In genomic region chr19:5823266-5823839, GRCm38 (mm10) we compare ENCODE assay signal across 8 mouse cellular contexts. TPM values are rescaled to one million over a fixed set of nuclear protein-coding genes. Genes with fewer than 3 reads are reported as not detected.
A peak's percentile ranks its signal among the peaks of the same experiment; 100 is the strongest.
DNase-seq lines count a peak whose midpoint lies in the region; ATAC-seq and TF ChIP-seq lines count a peak whose summit lies in the region.

No protein-coding gene starts in this region.

- H3K4me2 ChIP-seq in neural tube, embryonic 15.5 days, result 0 out of 2 replicates have a peak overlapping the region, but pooled peaks have one; percentile 7

- peak; percentile 93 for ATAC-seq in granulocyte monocyte progenitor cell, adult 5-6 weeks (replicated peaks; ENCODE audit: poor library complexity, severe bottlenecking)
- ATAC-seq in neural tube, embryonic 15.5 days (ENCODE audit: low FRiP score), result no peak

- H3K27ac ChIP-seq in heart, embryonic 10.5 days, result peak overlapping the region; percentile 76
- H3K27ac ChIP-seq in bone marrow, adult 2 months (ENCODE audit: control insufficient read depth, insufficient read depth, low read depth, low read length, poor library complexity), result peak overlapping the region; percentile 59
- 0 out of 2 replicates have a peak overlapping the region, but pooled peaks have one; percentile 19 for H3K27ac ChIP-seq in neural tube, embryonic 15.5 days (replicated peaks)

- DNase-seq in heart, embryonic 10.5 days (ENCODE audit: low spot score), result no peak
- no peak for DNase-seq in heart, adult 11 months
- DNase-seq in liver, result peak; percentile 64
- DNase-seq in left cerebral cortex, adult 8-10 months (ENCODE audit: low spot score in 2 of 2), result no peak
- no peak for DNase-seq in layer of hippocampus, postnatal 14 days (ENCODE audit: low spot score in 2 of 2)

- H3K36me3 ChIP-seq in heart, embryonic 10.5 days, result no peaks in the 10 kb centered on the region
- no peaks in the 10 kb centered on the region for H3K36me3 ChIP-seq in neural tube, embryonic 15.5 days

- no peak overlapping the region for H3K4me3 ChIP-seq in heart, embryonic 10.5 days
- H3K4me3 ChIP-seq in bone marrow, adult 2 months (replicated peaks; ENCODE audit: control insufficient read depth, low read depth, low read length), result no peak overlapping the region
- H3K4me3 ChIP-seq in neural tube, embryonic 15.5 days (replicated peaks), result no peak overlapping the region

- no peak overlapping the region for H3K9ac ChIP-seq in neural tube, embryonic 15.5 days (replicated peaks)

- H3K27me3 ChIP-seq in heart, embryonic 10.5 days (ENCODE audit: insufficient read depth, poor library complexity, severe bottlenecking), result no peaks in the 10 kb centered on the region
- no peaks in the 10 kb centered on the region for H3K27me3 ChIP-seq in neural tube, embryonic 15.5 days (replicated peaks)

- WGBS in heart, embryonic 10.5 days, result 19% methylated on average over 9 of the region's 9 CpGs
- WGBS in bone marrow, adult 2 months, result 18% methylated on average over 9 of the region's 9 CpGs
- WGBS in neural tube, embryonic 15.5 days, result 23% methylated on average over 9 of the region's 9 CpGs

- no peaks in the 10 kb centered on the region for H3K9me3 ChIP-seq in heart, embryonic 10.5 days
- H3K9me3 ChIP-seq in neural tube, embryonic 15.5 days (replicated peaks), result no peaks in the 10 kb centered on the region

- H3K4me1 ChIP-seq in heart, embryonic 10.5 days, result peaks cover 72% of the 10 kb centered on the region
- peaks cover 4% of the 10 kb centered on the region for H3K4me1 ChIP-seq in bone marrow, adult 2 months (ENCODE audit: control insufficient read depth, insufficient read depth, low read length)
- H3K4me1 ChIP-seq in neural tube, embryonic 15.5 days, result peaks cover 32% of the 10 kb centered on the region

- TF ChIP-seq POLR2A in bone marrow, adult 2 months (IDR thresholded peaks at IDR 0.05; ENCODE audit: borderline replicate concordance, control insufficient read depth, low read depth, low read length), result no peak

- TF ChIP-seq CTCF in bone marrow, adult 2 months (IDR thresholded peaks at IDR 0.05; ENCODE audit: control insufficient read depth, insufficient read depth, low read length), result no peak

RNA-seq across cellular contexts. Expression of gene Frmd8, which starts 51.7 kb away (rescaled TPM):
- polyA plus RNA-seq in heart, embryonic 10.5 days (2016; fragmentation: Nextera tagmentation; extraction: Ambion mirVana), result 40.6 and 46.3 TPM in 2 replicates
- polyA plus RNA-seq in bone marrow, adult 2 months (2011; ENCODE audit: insufficient read depth, insufficient read length, low replicate concordance, missing spikeins), result 14.3 and 18.1 TPM in 2 replicates
- total RNA-seq in granulocyte monocyte progenitor cell, adult 5-6 weeks (2014; fragmentation: Nextera tagmentation), result 17.9 and 25.4 TPM in 2 replicates
- total RNA-seq in granulocyte monocyte progenitor cell, adult 5-6 weeks (2017), result 19.0 and 28.4 TPM in 2 replicates
- 13.8 and 23.4 TPM in 2 replicates for polyA plus RNA-seq in neural tube, embryonic 15.5 days (2015; fragmentation: Nextera tagmentation; extraction: Ambion mirVana)
- 10 to 100 TPM; 12.1 to 19.9 (median 13.7) TPM for total RNA-seq in left cerebral cortex, adult 8-10 months (2022)
- total RNA-seq in layer of hippocampus, postnatal 14 days (2021), result 10 to 100 TPM; 19.8 to 20.1 TPM

RNA-seq across cellular contexts. Expression of gene Scyl1, which starts 52.1 kb away (rescaled TPM):
- 74.4 and 75.2 TPM in 2 replicates for polyA plus RNA-seq in heart, embryonic 10.5 days (2016; fragmentation: Nextera tagmentation; extraction: Ambion mirVana)
- 26.8 and 38.8 TPM in 2 replicates for polyA plus RNA-seq in bone marrow, adult 2 months (2011; ENCODE audit: insufficient read depth, insufficient read length, low replicate concordance, missing spikeins)
- total RNA-seq in granulocyte monocyte progenitor cell, adult 5-6 weeks (2014; fragmentation: Nextera tagmentation), result 40.9 and 47.7 TPM in 2 replicates
- total RNA-seq in granulocyte monocyte progenitor cell, adult 5-6 weeks (2017), result 22.8 and 23.3 TPM in 2 replicates
- polyA plus RNA-seq in neural tube, embryonic 15.5 days (2015; fragmentation: Nextera tagmentation; extraction: Ambion mirVana), result 81.6 and 83.1 TPM in 2 replicates
- 100 to 1,000 TPM in 1 of 4 experiments, 10 to 100 TPM in 3; 88.9 to 100 (median 94.9) TPM for total RNA-seq in left cerebral cortex, adult 8-10 months (2022)
- total RNA-seq in layer of hippocampus, postnatal 14 days (2021), result 10 to 100 TPM; 73.6 to 75.1 TPM

RNA-seq across cellular contexts. Expression of gene Slc25a45, which starts 54.3 kb away (rescaled TPM):
- polyA plus RNA-seq in heart, embryonic 10.5 days (2016; fragmentation: Nextera tagmentation; extraction: Ambion mirVana), result 2.1 and 2.5 TPM in 2 replicates
- 11.6 and 24.6 TPM in 2 replicates for polyA plus RNA-seq in bone marrow, adult 2 months (2011; ENCODE audit: insufficient read depth, insufficient read length, low replicate concordance, missing spikeins)
- 38.2 and 44.5 TPM in 2 replicates for total RNA-seq in granulocyte monocyte progenitor cell, adult 5-6 weeks (2014; fragmentation: Nextera tagmentation)
- 35.5 and 35.6 TPM in 2 replicates for total RNA-seq in granulocyte monocyte progenitor cell, adult 5-6 weeks (2017)
- 2.0 and 3.9 TPM in 2 replicates for polyA plus RNA-seq in neural tube, embryonic 15.5 days (2015; fragmentation: Nextera tagmentation; extraction: Ambion mirVana)
- total RNA-seq in left cerebral cortex, adult 8-10 months (2022), result 1 to 10 TPM; 3.2 to 5.1 (median 4.1) TPM
- total RNA-seq in layer of hippocampus, postnatal 14 days (2021), result 1 to 10 TPM; 3.6 to 3.7 TPM

Comparison
In these comparisons a context has a peak if more than half of its experiments do, and no peak if none do; other contexts are left out.
1. H3K27ac ChIP-seq: peak in every context shown above with its lines; median percentile 76 in heart, embryonic 10.5 days; 59 in bone marrow, adult 2 months; 19 in neural tube, embryonic 15.5 days.
2. RNA of gene Slc25a45, which starts 54.3 kb away (total RNA-seq): 35.5 to 44.5 TPM in granulocyte monocyte progenitor cell, adult 5-6 weeks; 3.2 to 5.1 TPM in left cerebral cortex, adult 8-10 months and 3.6 to 3.7 TPM in layer of hippocampus, postnatal 14 days; every median in the first group is over 4 times any median in the second.